8 mouse cellular contexts compared by ENCODE assay signal in genomic region chr19:7039088-7039720, GRCm38 (mm10). TPM values are rescaled to one million over a fixed set of nuclear protein-coding genes. Genes with fewer than 3 reads are reported as not detected.
DNase-seq lines count a peak whose midpoint lies in the region; ATAC-seq lines count a peak whose summit lies in the region.

No protein-coding gene starts in this region.

- H3K27ac ChIP-seq in hindbrain, embryonic 15.5 days (replicated peaks), result peak overlapping the region; percentile 92
- H3K27ac ChIP-seq in midbrain, embryonic 10.5 days (replicated peaks), result peak overlapping the region; percentile 98

- intact Hi-C loops in left cerebral cortex, postnatal 25 days (cut with DNase I), result no loop called here

- peak; percentile 5; the same call in 1 of the 2 replicates for ATAC-seq in frontal cortex, adult (ENCODE audit: low TSS enrichment)
- ATAC-seq in hindbrain, embryonic 15.5 days (ENCODE audit: low FRiP score, low read depth), result no peak; the same call in 1 of the 2 replicates

- no peaks in the 10 kb centered on the region for H3K9me3 ChIP-seq in hindbrain, embryonic 15.5 days
- H3K9me3 ChIP-seq in midbrain, embryonic 10.5 days (replicated peaks), result no peaks in the 10 kb centered on the region

- peak; percentile 50 to 54 for DNase-seq in lung, adult 18-20 months
- DNase-seq in lung, postnatal 25 days (ENCODE audit: low spot score), result no peak
- peak; percentile 60 to 71 for DNase-seq in cerebellum, adult 18-20 months
- DNase-seq in left cerebral cortex, postnatal 25 days (ENCODE audit: low spot score in 2 of 2), result peak; percentile 49 to 59
- peak; percentile 61 for DNase-seq in midbrain, embryonic 10.5 days (ENCODE audit: low spot score)
- peak; percentile 73 for DNase-seq in splenic B cell, adult 2 months (ENCODE audit: low read depth, low spot score)

- H3K36me3 ChIP-seq in hindbrain, embryonic 15.5 days, result peaks cover 10% of the 10 kb centered on the region
- H3K36me3 ChIP-seq in midbrain, embryonic 10.5 days, result peaks cover 45% of the 10 kb centered on the region
- peaks cover 4% of the 10 kb centered on the region; the same call in 1 of the 2 replicates for H3K36me3 ChIP-seq in splenic B cell, adult 2 months (ENCODE audit: control insufficient read depth, insufficient read depth, low read length, poor library complexity, severe bottlenecking)

- H3K4me3 ChIP-seq in hindbrain, embryonic 15.5 days, result peak overlapping the region; percentile 85
- H3K4me3 ChIP-seq in midbrain, embryonic 10.5 days, result peak overlapping the region; percentile 93

- 1% methylated on average over 35 of the region's 35 CpGs for WGBS in hindbrain, embryonic 15.5 days
- WGBS in midbrain, embryonic 10.5 days, result 2% methylated on average over 35 of the region's 35 CpGs

- peak overlapping the region; percentile 73 for H3K4me2 ChIP-seq in hindbrain, embryonic 15.5 days

- no peaks in the 10 kb centered on the region for H3K27me3 ChIP-seq in hindbrain, embryonic 15.5 days
- H3K27me3 ChIP-seq in midbrain, embryonic 10.5 days (ENCODE audit: low read depth, poor library complexity, severe bottlenecking), result no peaks in the 10 kb centered on the region
- H3K27me3 ChIP-seq in splenic B cell, adult 2 months (ENCODE audit: control insufficient read depth, insufficient read depth, low read length, poor library complexity, severe bottlenecking), result no peaks in the 10 kb centered on the region

- H3K4me1 ChIP-seq in hindbrain, embryonic 15.5 days (replicated peaks), result peaks cover 35% of the 10 kb centered on the region
- peaks cover 38% of the 10 kb centered on the region for H3K4me1 ChIP-seq in midbrain, embryonic 10.5 days

- peak overlapping the region; percentile 89 for H3K9ac ChIP-seq in hindbrain, embryonic 15.5 days

RNA-seq across cellular contexts. Expression of gene Stip1, which starts 0.6 kb away (rescaled TPM):
- polyA plus RNA-seq in hindbrain, embryonic 15.5 days (2015; fragmentation: Nextera tagmentation; extraction: Ambion mirVana), result 218 and 229 TPM in 2 replicates
- 100 to 1,000 TPM; 191 to 206 TPM for total RNA-seq in left cerebral cortex, postnatal 25 days (2021)
- 427 and 470 TPM in 2 replicates for polyA plus RNA-seq in midbrain, embryonic 10.5 days (2016; fragmentation: Nextera tagmentation; extraction: Ambion mirVana)

RNA-seq across cellular contexts. Expression of gene Macrod1, which starts 17.4 kb away (rescaled TPM):
- 5.5 and 6.1 TPM in 2 replicates for polyA plus RNA-seq in hindbrain, embryonic 15.5 days (2015; fragmentation: Nextera tagmentation; extraction: Ambion mirVana)
- total RNA-seq in left cerebral cortex, postnatal 25 days (2021), result 10 to 100 TPM; 12.2 to 13.2 TPM
- polyA plus RNA-seq in midbrain, embryonic 10.5 days (2016; fragmentation: Nextera tagmentation; extraction: Ambion mirVana), result 2.2 and 2.9 TPM in 2 replicates

RNA-seq across cellular contexts. Expression of gene Fermt3, which starts 19.9 kb away (rescaled TPM):
- polyA plus RNA-seq in hindbrain, embryonic 15.5 days (2015; fragmentation: Nextera tagmentation; extraction: Ambion mirVana), result 4.5 and 5.2 TPM in 2 replicates
- 1 to 10 TPM; 4.1 to 4.2 TPM for total RNA-seq in left cerebral cortex, postnatal 25 days (2021)
- 8.5 and 10.3 TPM in 2 replicates for polyA plus RNA-seq in midbrain, embryonic 10.5 days (2016; fragmentation: Nextera tagmentation; extraction: Ambion mirVana)

RNA-seq across cellular contexts. Expression of gene Trpt1, which starts 43.3 kb away (rescaled TPM):
- 21.5 and 21.8 TPM in 2 replicates for polyA plus RNA-seq in hindbrain, embryonic 15.5 days (2015; fragmentation: Nextera tagmentation; extraction: Ambion mirVana)
- 10 to 100 TPM; 18.0 to 22.9 TPM for total RNA-seq in left cerebral cortex, postnatal 25 days (2021)
- 9.5 and 11.3 TPM in 2 replicates for polyA plus RNA-seq in midbrain, embryonic 10.5 days (2016; fragmentation: Nextera tagmentation; extraction: Ambion mirVana)

RNA-seq across cellular contexts. Expression of gene Nudt22, which starts 43.3 kb away (rescaled TPM):
- 22.8 and 23.9 TPM in 2 replicates for polyA plus RNA-seq in hindbrain, embryonic 15.5 days (2015; fragmentation: Nextera tagmentation; extraction: Ambion mirVana)
- total RNA-seq in left cerebral cortex, postnatal 25 days (2021), result 10 to 100 TPM; 12.5 to 14.3 TPM
- polyA plus RNA-seq in midbrain, embryonic 10.5 days (2016; fragmentation: Nextera tagmentation; extraction: Ambion mirVana), result 19.1 and 20.3 TPM in 2 replicates
